8 mouse cellular contexts compared by ENCODE assay signal in the genomic region with DNA sequence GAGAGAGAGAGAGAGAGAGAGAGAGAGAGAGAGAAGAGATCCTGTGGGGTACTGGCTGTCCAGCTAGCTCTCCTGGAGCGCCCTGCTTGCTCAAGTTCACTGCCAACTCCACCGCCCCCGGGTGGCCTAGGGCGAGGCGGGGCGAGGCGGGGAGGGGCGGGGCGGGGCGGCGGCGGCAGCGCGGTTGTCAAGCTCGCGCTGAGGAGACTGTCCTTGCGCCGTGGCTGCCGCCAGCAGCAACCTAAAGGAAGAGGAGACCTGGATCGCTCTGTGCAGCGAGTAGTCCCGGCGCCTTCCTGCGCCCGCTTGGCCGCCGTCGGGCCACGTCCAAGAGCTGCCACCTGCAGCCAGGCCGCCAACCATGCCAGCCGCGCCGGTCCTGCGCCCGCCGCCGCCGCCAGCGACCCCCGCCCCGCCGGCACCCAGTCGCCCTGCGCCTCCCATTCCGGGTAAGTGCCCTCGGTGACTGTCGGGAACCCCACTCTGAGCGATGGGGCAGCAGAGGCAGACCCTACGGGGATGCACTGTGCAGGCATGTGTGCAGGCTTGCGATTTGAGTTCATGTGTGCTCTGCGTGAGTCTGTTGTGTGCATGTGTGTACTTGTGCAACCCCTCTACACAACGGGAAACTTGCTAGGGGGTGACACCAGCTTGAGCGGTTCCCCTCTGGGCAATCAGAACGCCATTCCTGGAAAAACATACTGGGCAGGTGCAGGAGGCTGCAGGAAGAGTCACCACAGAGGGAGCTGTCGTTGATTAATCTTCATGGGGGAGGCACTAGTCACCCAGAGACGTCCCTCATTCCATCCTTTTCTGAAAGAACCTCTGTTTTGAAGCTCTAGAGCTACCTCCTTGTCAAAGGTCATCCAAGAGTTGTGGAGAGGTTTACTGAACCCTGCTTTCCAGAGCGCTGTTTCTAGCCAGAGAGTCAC. TPM values are rescaled to one million over a fixed set of nuclear protein-coding genes. Genes with fewer than 3 reads are reported as not detected.
DNase-seq lines count a peak whose midpoint lies in the region; ATAC-seq and TF ChIP-seq lines count a peak whose summit lies in the region.

Dclk3 (plus strand) TSS at position 178 of the 932 bp plus-strand sequence.

- no peaks in the 10 kb centered on the region; the same call in 1 of the 2 replicates for H3K4me1 ChIP-seq in erythroblast, embryonic 14.5 days (ENCODE audit: control insufficient read depth)
- H3K4me1 ChIP-seq in kidney, adult 2 months (ENCODE audit: control insufficient read depth, insufficient read depth, low read length): peaks cover 15% of the 10 kb centered on the region
- peaks cover 4% of the 10 kb centered on the region for H3K4me1 ChIP-seq in liver, embryonic 13.5 days (replicated peaks)
- no peaks in the 10 kb centered on the region for H3K4me1 ChIP-seq in neural tube, embryonic 11.5 days (ENCODE audit: control insufficient read depth, insufficient read depth, low read length)

- H3K27me3 ChIP-seq in erythroblast, embryonic 14.5 days (ENCODE audit: control insufficient read depth): peaks cover 29% of the 10 kb centered on the region
- no peaks in the 10 kb centered on the region for H3K27me3 ChIP-seq in kidney, adult 2 months (replicated peaks; ENCODE audit: control insufficient read depth, insufficient read depth, low read length)
- peaks cover 34% of the 10 kb centered on the region for H3K27me3 ChIP-seq in liver, embryonic 13.5 days
- H3K27me3 ChIP-seq in neural tube, embryonic 11.5 days (ENCODE audit: control insufficient read depth, insufficient read depth, low read length): peaks cover 22% of the 10 kb centered on the region

- H3K4me3 ChIP-seq in erythroblast, embryonic 14.5 days (replicated peaks): peak within 1 kb of the TSS; percentile 32
- H3K4me3 ChIP-seq in kidney, adult 2 months (ENCODE audit: insufficient read depth, low read depth, low read length): peak within 1 kb of the TSS; percentile 71
- H3K4me3 ChIP-seq in liver, embryonic 13.5 days (replicated peaks): peak within 1 kb of the TSS; percentile 50
- peak within 1 kb of the TSS; percentile 42 for H3K4me3 ChIP-seq in neural tube, embryonic 11.5 days (ENCODE audit: low read depth, low read length)

- peak within 1 kb of the TSS; percentile 67 for H3K4me2 ChIP-seq in liver, embryonic 13.5 days
- H3K4me2 ChIP-seq in neural tube, embryonic 11.5 days (ENCODE audit: low read depth): peak within 1 kb of the TSS; percentile 62

- TF ChIP-seq CTCF in kidney, adult 2 months (conservative IDR thresholded peaks at IDR 0.05; ENCODE audit: insufficient read depth, insufficient read length, low read depth, low read length): peak; percentile 20; the same call in 1 of the 2 replicates

- WGBS in kidney, adult 2 months: 1% methylated on average over 56 of the region's 57 CpGs
- WGBS in liver, embryonic 13.5 days (ENCODE audit: insufficient replicate concordance): 2% methylated on average over 55 of the region's 57 CpGs
- 3% methylated on average over 48 of the region's 57 CpGs for whole genome bisulfite sequencing in neural tube, embryonic 11.5 days

- no peaks in the 10 kb centered on the region for H3K9me3 ChIP-seq in erythroblast, embryonic 14.5 days (ENCODE audit: control insufficient read depth, low read length)
- no peaks in the 10 kb centered on the region for H3K9me3 ChIP-seq in liver, embryonic 13.5 days (replicated peaks)
- no peaks in the 10 kb centered on the region for H3K9me3 ChIP-seq in neural tube, embryonic 11.5 days (ENCODE audit: control insufficient read depth, low read length)

- peak within 1 kb of the TSS; percentile 90 for H3K27ac ChIP-seq in kidney, adult 2 months (ENCODE audit: insufficient read depth, low read depth, low read length)
- H3K27ac ChIP-seq in liver, embryonic 13.5 days: no peak within 1 kb of the TSS
- no peak within 1 kb of the TSS for H3K27ac ChIP-seq in neural tube, embryonic 11.5 days (ENCODE audit: low read depth, low read length)

- ATAC-seq in erythroblast, adult 5-6 weeks (replicated peaks; ENCODE audit: low FRiP score, poor library complexity, severe bottlenecking): no peak
- peak; percentile 63; the same call in 1 of the 2 replicates for ATAC-seq in liver, embryonic 13.5 days (ENCODE audit: low read depth)
- peak; percentile 68; the same call in 1 of the 2 replicates for ATAC-seq in neural tube, embryonic 11.5 days (ENCODE audit: insufficient read depth, low FRiP score, low TSS enrichment)

- H3K9ac ChIP-seq in liver, embryonic 13.5 days: no peak within 1 kb of the TSS
- peak within 1 kb of the TSS; percentile 49 for H3K9ac ChIP-seq in neural tube, embryonic 11.5 days (ENCODE audit: low read length)

- no peaks in the 10 kb centered on the region for H3K36me3 ChIP-seq in erythroblast, embryonic 14.5 days (ENCODE audit: control insufficient read depth)
- H3K36me3 ChIP-seq in kidney, adult 2 months (ENCODE audit: control insufficient read depth, insufficient read depth, low read length): no peaks in the 10 kb centered on the region
- no peaks in the 10 kb centered on the region for H3K36me3 ChIP-seq in liver, embryonic 13.5 days
- H3K36me3 ChIP-seq in neural tube, embryonic 11.5 days (ENCODE audit: control insufficient read depth, insufficient read depth, low read length): no peaks in the 10 kb centered on the region

- peak; percentile 20 for TF ChIP-seq POLR2A in kidney, adult 2 months (IDR thresholded peaks at IDR 0.05; ENCODE audit: low read depth, low read length)

- peak; percentile 71 to 79 for DNase-seq in adrenal gland, postnatal 36 days
- peak; percentile 45 for DNase-seq in gastrocnemius, postnatal 25 days
- peak; percentile 87 for DNase-seq in kidney, adult 2 months
- no peak for DNase-seq in liver, embryonic 13.5 days
- peak; percentile 43 for DNase-seq in neural tube, embryonic 11.5 days (ENCODE audit: low spot score)
- DNase-seq in spleen, adult 18-20 months: no peak

RNA-seq across cellular contexts. Expression of gene Dclk3, which starts in this region (rescaled TPM):
- not detected in 2 replicates for polyA plus RNA-seq in erythroblast, embryonic 14.5 days (2012)
- not detected in 2 replicates for total RNA-seq in erythroblast, adult 5-6 weeks (2015; ENCODE audit: low replicate concordance)
- not detected in 2 replicates for total RNA-seq in erythroblast, adult 5-6 weeks (2017; ENCODE audit: low replicate concordance)
- total RNA-seq in adrenal gland, postnatal 36 days (2021): under 1 TPM; 0.73 to 0.86 TPM
- under 1 TPM; 0.59 to 0.69 TPM for total RNA-seq in gastrocnemius, postnatal 25 days (2021)
- polyA plus RNA-seq in kidney, adult 2 months (2012; rRNA removed): 21.8 and 22.1 TPM in 2 replicates
- not detected in 2 replicates for polyA plus RNA-seq in liver, embryonic 13.5 days (2015; fragmentation: Nextera tagmentation; extraction: Ambion mirVana)
- polyA plus RNA-seq in neural tube, embryonic 11.5 days (2014; fragmentation: Nextera tagmentation; extraction: Ambion mirVana): 2.6 and 3.0 TPM in 2 replicates

Comparison
In these comparisons a context has a peak if more than half of its experiments do, and no peak if none do; other contexts are left out.
1. Peak in DNase-seq in adrenal gland, postnatal 36 days; RNA of the gene not detected or under 1 TPM.
2. Peak in DNase-seq in gastrocnemius, postnatal 25 days; RNA of the gene not detected or under 1 TPM.
3. Peak in ATAC-seq, H3K4me3 ChIP-seq and H3K4me2 ChIP-seq in liver, embryonic 13.5 days; RNA of the gene not detected or under 1 TPM.
4. DNase-seq: peak in kidney, adult 2 months (single experiment) and neural tube, embryonic 11.5 days (single experiment); none in liver, embryonic 13.5 days (single experiment) and spleen, adult 18-20 months (0 of 2).
5. Peak in every context shown above with its lines, with median percentiles within 50 percentile points of each other: H3K4me3 ChIP-seq.